Mouse (Mus musculus) left cerebral cortex, adult 11 months (tissue): ENCODE data around the gene Rbm17.

Experiments used
- DNase-seq: peaks from one replicate; pipeline ENCODE4 v3.0.0; 2022; ENCODE audit warnings: low spot score

Gene Rbm17

DNA sequence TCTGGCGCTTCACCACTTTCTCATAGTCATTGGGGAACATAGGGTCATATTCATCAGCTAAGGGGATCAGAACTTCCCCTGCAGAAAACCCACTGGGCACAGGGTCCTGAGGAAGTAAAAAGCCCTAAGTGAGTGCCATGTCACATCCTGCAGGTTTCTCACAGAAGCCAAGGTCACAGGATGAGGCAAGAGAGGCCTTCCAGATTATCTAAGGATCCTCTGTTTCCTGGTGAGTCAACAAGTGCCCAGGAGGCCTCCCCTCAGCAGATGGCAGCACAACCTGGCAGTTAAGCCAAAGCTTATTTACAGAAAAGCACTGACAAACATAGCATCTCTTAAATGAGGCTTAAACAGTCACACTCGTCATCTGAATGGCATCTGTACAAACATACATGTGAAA, 7.3 kb downstream of the Rbm17 start:
- no peak for DNase-seq

DNA sequence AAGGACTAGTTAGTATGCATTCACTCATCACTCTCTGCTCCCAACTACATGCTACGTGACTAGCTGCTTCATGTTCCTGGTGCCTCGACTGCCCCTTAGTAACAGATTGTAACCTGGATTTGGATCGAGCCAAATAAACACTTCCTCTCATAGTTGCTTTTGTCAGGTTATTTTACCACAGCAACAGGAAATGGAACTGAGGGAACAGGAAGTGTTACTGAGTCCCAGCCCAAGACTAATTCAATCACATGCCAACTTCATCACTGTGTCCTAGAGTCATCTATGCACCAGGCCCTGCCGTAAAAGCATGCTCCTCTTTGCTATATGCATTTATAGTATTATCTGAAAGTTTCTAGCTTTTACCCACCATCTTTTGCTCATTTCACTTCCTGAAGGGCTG, 16.0 kb downstream of the Rbm17 start:
- DNase-seq, result no peak

DNA sequence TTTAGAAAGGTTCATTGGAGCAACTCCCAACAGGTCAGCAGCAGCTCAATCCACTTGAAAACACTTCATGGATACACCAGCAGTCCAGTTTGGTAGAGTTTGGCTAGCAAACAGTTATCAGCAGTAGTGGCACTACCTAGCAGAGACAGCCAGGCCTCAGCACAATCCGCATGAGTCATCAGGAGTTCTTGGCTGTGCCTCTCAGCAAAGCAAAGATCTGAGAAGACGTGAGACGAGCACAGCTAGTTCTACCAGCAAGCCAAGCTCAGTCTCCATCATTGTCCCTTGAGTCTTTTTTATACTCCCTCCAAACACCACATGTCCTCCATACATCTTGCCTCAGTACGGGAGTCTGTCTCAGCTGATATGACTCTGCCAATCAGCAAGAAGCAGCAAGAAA, 24.6 kb downstream of the Rbm17 start:
- no peak for DNase-seq

DNA sequence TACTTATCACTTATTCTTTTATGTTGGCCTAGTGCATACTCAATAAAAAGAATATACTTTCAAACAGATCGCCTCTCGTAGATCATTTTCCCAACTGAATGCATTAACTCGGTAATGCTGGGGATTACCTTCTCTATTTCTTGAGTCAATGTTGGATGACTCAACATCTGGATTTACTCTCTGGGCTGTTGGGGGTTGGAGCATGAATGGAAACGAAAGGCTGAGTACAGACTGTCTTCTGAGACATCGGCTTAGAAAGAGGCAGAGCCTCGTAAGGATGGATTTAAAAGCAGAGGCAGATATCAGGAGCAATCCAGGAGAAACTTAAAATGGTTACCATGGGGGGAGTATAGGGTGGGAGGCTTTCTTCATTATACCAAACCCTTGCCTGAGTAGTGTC, 25.8 kb downstream of the Rbm17 start:
- no peak for DNase-seq

- no peak for DNase-seq
Observed at GRCm38 (mm10) chr2:11573684-11574083, 30.3 kb downstream of the Rbm17 start.

DNA sequence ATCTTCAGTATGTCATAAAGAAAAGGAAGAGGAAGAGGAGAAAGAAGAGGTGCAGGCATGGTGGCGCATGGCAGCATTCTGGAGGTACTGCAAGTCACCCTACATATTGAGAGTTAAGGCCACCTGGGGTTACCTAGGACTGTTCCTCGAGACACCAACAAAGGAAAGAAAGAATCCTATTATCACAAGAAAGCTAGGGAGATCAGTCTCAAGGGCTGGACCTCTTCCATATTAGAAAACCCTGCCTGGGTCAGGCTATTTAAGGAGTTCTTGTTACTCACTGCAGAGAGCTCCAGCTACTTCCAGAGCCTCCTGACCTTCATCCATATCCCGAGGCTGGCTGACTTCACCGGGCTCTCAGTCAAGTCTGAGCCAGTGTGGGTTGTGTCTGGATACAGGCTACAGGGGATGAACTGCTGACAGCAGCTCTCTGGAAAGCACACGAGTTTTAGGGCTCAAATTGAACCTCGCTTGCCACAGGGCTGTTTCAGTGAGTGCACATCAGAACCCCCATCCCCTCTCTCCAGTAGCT, 32.9 kb downstream of the Rbm17 start:
- no peak for DNase-seq

DNA sequence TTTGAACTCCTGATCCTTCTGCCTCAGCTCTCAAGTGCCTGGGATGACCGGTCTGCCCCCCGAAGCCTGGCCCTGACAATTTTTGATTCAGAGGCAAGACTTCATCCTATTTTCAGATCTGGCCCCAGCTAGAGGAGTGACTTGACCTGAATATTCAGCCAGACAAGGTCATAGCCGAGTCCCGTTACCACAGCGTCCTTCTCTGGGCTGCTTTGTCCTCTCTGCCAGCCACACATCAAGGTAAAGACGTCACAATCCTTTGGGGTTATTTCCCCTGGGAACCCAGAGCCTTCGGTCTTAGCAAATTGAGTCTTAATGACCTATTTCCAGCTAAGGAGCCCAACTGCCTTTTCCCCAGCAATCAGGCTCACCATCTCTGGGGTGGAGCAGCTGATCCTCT, 35.5 kb downstream of the Rbm17 start:
- no peak for DNase-seq

DNA sequence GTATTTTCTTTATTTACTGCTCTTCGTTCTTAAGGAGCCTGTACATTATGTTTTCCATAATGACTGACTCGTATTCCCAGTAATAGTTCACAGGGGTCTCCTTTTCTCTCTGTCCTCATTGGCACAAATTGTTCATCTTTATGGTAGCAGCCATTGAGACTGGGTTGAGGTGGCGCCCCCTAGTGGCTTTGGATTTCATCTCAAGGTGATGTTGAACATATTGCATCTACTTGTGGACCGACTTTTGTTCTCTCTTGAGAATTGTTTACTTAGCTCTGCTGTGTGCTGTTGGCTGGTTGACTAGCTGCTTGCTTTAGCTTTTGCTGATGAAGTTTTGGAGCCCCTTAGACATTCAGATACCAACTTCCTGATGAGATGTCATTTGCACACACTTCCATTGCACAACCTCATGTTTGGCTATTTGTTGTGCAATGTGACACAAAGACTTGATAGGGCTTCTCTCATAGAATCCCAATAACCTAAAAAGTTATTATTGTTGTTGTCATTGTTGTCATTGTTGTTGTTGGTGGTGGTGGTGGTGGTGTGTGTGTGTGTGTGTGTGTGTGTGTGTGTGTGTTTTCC, 36.1 kb downstream of the Rbm17 start:
- DNase-seq, result no peak

- DNase-seq, result no peak
Observed at GRCm38 (mm10) chr2:11566898-11567297, 37.1 kb downstream of the Rbm17 start.

DNA sequence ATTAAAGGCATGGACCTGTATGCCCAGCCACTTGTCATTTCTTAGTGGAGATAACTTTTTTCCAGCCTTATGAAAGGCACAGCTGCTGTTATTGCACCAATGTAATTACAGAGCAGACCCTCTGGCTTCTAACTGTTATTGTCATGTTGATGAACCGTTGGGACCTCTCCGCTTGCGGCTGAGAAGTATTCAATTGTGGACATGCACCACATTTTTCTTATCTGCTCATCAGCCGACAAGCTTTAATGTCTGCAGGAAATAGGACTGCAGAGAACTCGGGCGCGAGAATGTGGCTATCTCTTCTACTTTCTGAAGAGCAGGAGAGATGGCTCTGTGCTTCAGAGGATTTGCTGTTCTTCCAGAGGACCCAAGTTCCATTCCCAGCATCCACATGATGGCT, 37.7 kb downstream of the Rbm17 start:
- DNase-seq, result no peak

DNA sequence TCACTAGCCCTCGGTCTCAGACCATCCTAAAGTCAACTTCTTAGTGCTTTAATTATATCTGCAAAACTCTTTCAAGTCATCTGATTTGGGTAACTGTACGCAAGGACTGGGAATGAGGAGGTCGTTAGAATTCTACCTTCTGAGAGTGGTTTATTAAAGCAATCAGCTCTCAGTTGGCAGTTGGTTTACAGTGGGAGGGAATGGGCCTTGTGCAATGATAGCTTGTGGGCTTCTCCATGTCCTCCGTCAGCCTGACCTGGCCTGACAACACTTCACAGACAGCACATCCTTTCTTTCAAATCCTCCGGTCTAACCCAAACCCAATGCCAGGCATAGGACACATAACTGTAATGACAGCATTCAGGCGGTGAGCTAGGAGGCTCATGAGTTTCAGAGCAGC, 39.2 kb downstream of the Rbm17 start:
- DNase-seq, result no peak

DNA sequence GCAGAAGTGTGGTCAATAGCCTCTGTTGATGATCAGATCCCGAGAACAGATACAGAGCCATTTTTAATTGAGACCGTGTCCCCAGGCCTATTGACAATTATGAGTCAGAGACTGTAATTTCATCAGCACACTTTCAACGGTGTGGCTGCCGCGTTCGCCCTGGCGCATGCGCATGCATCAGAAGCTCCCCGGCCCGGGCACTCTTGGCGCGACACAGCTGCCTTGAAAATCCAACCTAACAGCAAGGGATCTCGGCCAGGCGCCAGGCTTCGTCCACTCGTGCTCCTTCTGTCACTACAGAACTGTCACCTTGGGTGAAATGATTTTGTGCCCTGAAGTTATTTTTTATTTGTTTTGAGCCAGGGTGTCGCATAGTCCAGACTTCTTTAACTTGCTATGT, 40.7 kb downstream of the Rbm17 start:
- DNase-seq, result no peak

DNA sequence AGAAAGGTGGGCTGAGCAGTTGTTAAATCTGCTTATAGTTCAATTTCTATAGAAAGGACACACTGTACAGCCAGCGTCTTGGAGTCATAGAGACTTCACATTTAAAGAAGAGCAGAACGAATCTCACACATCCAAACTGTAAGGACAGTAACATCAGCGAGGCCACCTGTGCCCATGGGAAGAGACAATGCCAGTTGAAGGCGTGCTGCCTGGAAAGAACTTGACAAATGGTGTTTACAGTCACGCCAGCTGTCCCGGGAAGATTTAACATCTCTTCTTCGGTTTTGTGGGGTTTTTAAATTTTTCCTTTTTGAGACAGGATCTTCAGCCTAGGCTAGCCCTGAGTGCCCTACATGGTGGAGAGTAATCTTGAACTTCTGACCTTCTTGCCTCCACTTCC, 45.3 kb downstream of the Rbm17 start:
- no peak for DNase-seq

GRCm38 (mm10) chr2:11557244-11557643, 46.7 kb downstream of the Rbm17 start:
- DNase-seq, result no peak

- DNase-seq, result no peak
Observed at GRCm38 (mm10) chr2:11555316-11555715, 48.6 kb downstream of the Rbm17 start.

DNA sequence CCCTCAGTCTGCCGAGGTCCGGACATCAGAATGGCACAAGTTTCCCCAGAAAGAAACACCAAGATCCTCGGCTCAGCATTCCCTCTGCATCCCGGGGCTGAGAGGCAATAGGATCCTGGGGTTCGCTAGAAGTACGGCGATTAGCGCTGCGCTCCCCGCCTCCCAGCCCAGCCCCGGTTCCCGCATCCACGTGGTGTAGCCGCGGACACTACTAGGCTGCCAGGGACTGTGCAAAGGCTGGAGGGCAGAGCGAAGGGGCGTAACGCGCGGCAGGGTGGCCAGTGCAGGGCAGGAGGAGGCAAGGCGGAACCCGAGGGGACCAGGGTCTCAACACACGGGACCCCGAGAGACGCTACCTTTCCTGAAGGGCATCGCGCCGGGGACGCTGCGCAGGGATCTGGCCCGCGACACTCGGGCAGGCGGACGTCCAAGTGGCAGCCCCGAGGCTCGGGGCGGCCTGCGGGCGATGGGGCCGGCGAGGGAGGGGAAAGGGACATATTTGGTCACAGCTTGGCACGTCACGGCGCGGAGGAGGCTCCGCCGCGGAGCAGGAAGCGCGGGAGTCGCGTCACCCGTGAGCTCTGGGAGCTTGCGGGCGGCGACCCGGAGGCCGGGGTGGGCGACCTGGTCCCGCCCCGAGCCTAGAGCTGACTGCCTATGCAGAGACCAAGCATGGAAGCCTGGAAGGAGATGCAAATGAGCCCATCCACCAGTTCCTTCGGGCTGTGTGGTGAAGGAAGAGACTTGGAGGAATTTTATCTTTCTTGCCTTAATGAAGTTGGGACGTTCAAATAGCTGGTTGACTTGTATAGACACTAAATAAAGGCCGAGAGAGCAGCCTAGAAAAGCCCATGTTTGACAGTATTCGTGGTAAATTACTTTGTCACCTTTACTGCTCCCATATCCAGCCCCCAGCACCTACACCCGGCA, 50.2 kb downstream of the Rbm17 start, which contains the start of gene Pfkfb3:
Pfkfb3 (minus strand) TSS at position 607 of the 930 bp plus-strand sequence.
- DNase-seq, result peak; percentile 56

DNA sequence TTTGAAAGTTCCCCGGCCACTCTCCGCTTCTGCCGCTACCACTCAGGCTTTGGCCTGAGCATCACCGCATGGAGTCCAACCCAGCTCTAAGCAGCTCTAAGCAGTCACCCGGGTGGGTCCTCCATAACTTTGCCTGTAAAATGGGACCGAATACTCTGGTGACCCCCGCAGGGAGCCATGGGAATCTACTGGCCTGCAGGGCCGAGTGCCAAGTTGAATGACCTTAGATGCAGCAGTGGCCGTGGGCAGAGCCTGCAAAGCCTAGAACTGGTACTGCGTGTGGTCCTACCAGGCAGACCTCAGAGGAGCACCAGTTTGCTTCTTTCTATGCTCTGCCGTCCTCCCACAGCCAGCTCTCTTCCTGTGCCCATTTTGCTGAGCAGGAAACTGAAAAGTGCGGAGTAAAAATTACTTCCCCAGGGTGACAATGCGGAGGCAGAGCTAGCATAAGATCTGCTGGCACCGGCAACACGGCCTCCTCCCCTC, 50.9 kb downstream of the Rbm17 start:
- DNase-seq, result no peak

DNA sequence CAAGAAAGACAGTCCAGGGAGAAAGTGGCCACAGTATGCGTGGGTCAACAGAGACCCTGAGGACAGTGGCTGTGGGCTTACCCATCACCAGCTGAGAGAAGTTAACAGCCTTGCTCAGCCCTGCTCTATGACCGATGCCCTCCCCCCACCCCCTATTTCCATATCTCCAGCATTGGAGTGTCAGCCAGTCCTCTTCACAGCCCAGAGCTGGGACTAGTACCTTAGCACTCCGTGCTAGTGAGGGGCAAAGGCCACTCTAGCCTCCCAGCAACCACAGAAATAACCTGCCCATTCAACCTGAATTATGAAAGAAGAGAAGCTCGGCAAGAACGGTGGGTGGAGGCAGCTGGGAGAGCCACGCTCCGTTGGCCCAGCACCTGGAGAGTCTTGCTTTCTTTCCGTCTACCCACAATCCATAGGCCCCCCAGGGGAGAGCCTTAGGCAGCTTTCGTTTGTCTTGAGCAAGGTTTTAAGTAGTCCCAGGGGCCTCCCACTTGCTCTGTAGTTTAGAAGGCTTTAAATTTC, 51.6 kb downstream of the Rbm17 start:
- DNase-seq, result no peak

DNA sequence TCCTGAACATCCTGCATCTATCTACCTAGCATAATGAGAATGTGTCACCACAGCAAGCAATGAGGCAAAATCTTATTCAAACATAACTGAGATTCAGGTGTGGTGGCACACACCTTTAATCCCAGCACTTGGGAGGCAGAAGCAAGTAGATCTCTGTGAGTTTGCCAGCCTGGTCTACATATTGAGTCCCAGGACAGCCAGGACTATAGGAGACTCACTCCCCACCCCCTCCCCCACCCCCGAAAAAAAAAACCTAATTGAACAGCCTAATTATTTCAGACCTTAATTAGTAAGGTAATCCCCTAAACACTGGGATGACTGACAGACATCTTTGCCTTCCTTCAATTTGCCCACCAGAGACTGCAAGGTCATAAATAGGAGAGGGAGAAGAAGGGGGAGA, 52.2 kb downstream of the Rbm17 start:
- no peak for DNase-seq

GRCm38 (mm10) chr2:11548508-11548907, 55.4 kb downstream of the Rbm17 start:
- DNase-seq, result no peak

- DNase-seq, result no peak
Observed at GRCm38 (mm10) chr2:11547609-11548008, 56.3 kb downstream of the Rbm17 start.

DNA sequence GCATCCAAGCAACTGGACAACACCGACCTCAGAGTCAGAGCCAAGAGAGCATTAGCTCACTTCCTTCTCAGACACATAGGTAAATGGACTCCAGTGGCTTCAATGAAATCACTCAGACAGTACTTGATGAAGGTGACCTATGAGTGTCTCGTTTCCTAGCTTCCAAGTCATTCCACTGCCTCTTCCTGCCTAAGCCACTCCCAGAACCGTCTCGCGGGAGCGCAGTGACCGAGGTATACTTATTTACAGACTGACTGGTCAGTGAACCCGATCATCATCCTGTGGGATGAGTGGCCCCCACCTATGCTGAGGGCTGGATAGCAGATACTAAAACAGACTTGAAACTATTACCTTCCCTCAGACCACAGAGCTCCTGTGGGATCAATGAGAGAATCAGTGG, 57.9 kb downstream of the Rbm17 start:
- no peak for DNase-seq

- DNase-seq, result no peak
Observed at GRCm38 (mm10) chr2:11545380-11545779, 58.6 kb downstream of the Rbm17 start.
